Mouse (Mus musculus): ENCODE measurements around the gene Tnrc18.
A peak's percentile ranks its signal among the peaks of the same experiment; 100 is the strongest.

Gene Tnrc18

DNA sequence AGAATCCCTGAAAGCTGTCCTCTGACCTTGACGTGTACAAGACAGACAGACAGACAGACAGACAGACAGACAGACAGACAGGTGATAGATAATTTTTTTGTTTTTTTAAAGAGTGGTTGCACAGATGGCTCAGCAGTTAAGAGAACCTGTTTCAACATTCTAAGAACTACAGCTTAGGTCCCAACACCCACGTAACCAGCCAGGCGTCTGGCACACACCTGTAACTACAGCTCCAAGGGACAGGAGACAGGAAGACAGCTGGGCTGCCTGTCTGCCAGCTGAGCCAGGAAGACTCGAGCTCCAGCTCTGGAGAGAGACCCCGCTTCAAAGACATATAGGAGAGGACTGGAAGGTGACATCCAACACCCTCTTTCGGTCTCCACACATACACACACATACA lies 38.6 kb downstream of the Tnrc18 start:
- DNase-seq (ENCODE audit: low read depth, low spot score), result no peak

DNA sequence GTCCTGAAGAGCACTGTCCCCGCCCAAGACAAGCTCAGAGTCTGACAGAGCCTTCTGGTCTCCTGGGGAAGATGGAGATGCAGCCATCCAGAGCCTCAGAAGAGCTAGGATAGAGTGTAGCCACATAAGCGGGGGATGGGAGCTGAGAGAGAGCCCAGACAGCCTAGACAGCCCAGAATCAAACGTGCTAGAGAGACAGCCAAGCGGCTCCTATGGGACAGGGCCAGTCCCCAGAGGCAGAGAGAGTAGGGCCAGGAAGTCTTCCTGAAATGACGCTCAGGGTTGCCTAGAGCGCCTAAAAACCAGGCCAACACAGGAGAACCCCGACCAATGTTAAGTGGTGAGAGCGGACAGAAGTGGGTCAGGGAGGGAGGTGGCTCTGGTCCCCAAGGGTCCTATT lies 39.3 kb downstream of the Tnrc18 start:
- no peak for DNase-seq (ENCODE audit: low read depth, low spot score)

DNA sequence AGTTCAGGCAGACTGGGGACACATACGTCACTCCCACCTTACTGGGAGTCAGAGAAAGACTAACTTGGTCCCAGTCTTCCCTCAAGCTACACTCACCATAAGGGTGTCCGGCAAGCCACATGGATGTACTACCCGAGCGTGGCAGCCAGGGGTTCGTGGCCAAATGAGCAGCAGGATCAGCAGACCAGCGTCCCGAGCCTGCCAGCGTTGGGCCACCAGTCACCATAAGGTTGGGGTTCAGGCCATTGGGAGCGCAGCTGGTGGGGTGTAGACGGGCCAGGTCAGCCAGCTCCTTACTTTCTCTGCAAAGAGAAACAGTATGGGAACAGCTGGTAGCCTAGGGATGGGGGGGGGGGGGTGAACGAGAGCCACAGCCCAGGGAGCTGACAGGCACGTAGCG lies 41.4 kb downstream of the Tnrc18 start:
- DNase-seq (ENCODE audit: low read depth, low spot score), result no peak

DNA sequence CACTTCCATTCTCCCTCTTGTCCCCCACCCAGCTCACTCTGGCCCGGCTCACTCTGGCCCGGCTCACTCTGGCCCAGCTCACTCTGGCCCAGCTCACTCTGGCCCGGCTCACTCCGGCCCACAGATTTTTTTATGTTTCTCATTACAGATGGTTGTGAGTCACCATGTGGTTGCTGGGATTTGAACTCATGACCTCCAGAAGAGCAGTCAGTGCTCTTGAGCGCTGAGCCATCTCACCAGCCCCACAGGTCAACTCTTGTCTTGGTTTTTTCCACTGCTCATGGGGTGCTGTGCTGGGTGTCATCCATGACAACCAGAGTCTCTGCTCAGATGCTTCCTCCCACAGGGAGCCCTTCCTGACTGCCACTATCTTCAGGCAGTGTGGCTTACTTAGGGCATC lies 42.7 kb downstream of the Tnrc18 start:
- no peak for DNase-seq (ENCODE audit: low read depth, low spot score)

DNA sequence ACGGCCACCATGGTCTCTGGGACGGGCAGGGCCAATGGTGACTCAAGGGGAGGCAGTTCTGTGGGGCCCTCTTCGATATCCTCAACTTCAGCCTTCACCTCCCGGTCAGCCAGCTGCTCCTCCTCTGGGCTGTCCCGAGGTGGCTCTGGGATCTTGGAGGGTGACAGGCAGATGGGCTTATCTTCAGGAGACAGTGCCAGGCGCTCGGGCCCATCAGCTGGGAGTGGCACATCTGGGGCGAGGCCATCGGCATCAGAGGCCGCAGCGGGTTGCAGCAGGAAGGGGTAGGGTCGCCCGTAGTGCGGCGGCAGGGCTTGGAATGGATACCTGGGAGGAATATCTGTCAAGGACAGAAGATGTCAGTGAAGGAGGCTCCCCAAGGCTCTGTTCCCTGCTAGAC lies 45.5 kb downstream of the Tnrc18 start:
- DNase-seq (ENCODE audit: low read depth, low spot score), result no peak

DNA sequence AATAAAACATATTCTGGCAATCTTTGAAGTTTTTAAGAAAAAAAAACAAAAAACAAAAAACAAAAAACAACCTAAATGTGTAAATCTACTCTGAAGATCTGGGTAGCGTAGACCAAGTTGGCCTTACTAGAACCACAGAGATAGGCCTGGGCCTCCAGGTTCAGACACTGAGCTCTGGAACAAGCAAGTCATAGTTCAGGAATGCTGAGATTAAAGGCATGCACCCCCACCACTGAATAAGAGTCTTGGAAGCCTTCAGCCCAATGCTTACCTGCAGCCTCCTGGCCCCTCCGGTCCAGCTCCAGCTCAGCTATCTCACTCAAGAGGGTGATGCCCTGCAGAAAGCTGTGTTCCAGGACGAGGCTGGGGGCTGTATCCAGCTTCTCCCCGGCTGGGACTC lies 46.4 kb downstream of the Tnrc18 start:
- no peak for DNase-seq (ENCODE audit: low read depth, low spot score)

DNA sequence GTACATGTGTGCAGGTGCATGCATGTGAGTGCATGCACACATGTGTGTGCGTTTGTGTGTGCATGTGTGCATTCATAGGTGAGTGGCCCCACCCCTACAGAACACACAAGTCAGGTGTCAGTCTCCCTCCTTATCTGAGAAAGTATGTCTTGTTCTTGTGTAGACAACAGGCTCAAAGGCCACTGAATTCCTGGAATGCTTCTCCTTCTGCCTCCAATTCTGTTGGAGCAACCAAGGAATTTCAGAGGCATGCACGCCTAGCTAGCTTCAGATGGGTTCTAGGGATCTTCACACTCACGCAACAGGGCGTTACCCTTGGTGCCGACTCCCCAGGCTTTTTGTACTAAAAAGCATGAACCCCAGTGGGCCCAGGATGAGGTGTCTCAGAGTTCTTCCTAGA lies 47.8 kb downstream of the Tnrc18 start:
- no peak for DNase-seq (ENCODE audit: low read depth, low spot score)

DNA sequence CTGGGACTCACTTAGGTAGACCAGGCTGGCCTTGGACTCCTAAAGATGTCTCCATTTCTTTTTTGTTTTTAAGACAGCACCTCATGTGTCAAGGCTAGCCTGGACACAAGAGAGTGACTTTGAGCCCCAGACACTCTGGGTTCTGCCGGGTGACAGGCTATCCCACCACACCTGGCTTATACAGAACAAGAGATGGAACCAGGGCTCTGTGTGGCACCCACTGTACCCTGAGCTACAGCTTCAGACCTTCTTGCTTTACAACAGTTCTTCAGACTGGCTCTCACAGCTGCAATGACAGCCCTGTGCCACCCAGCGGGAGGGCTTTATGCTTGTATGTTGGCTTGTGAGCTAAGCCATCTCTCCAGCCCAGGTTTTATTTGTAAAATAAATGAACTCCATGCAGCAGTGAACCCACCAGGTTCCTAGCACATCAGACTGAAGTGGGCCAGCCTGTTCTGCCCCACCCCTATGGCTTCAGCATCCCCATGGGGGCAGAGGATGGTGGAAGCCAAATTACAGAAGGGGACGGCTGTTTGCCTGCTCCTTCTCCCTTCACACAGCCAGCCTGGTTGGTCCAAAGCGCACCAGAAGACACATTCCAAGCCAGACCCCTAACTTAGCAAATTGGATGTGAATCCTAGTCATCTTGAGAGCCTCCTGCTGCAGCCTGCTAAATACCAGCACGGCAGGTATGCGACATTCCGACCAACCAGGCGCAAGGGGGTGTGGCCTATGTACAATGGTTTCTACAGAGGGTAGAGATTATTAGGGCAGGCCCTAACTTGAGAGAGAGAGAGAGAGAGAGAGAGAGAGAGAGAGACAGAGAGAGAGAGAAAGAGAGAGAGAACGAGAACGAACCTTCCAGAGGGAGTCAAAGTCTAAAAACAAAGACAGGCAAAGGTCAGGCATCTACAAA lies 48.9 kb downstream of the Tnrc18 start:
- no peak for DNase-seq (ENCODE audit: low read depth, low spot score)

DNA sequence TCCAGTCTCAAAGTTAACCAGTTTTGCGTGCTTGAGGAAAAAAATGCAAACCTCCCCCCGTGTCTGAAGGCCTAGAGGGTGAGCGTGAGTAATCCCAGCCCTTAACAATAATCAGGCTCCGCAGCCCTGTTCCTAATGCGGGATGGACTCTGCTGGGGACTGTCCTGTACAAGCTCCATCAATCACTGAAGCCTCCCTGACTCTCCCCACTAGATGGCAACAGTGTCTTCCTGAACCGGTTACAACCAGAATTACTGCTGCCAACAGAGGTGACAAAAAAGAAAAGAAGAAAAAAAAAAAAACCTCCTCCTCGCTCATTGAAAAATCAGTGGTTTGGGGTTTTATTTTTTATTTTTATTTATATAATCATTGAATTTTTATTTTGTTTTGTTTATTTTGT lies 49.5 kb downstream of the Tnrc18 start:
- DNase-seq (ENCODE audit: low read depth, low spot score), result peak; percentile 59

DNA sequence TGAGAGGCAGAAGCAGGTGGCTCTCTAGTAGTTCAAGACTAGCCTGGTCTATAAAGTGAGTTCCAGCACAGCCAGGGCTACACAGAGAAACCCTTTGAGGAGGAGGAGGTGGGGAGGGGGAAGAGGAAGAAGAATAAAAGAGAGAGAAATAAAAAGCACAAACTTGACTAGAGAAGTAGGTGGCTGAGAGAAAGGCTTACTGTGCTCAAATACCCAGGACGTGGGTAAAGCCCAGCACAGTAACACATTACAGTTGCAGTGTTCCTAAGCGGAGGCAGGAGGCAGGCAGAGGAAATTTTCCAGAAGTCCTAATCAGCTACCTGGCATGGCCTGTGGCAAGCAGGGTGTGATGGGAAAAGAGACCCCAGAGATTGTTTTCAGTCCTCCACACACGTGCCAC lies 50.8 kb downstream of the Tnrc18 start:
- DNase-seq (ENCODE audit: low read depth, low spot score), result no peak

DNA sequence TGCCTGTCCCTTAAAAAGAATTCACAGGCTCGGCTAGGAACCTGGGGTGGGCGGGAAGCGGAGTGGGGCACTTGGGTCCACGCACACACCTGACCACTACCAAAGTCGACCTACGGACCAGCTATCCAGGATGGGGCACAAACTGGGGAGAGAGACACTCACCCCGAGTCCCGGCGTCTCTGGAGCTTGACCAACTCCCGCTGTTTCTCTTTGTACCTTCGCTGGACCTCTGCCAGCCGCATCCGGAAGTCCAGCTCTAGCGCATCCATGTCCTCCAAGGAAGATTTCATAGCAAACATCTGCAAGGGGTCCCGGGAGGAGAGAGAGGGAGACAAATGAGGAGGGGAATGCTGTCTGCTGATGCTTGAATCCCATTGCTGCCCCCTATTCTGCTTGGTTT lies 52.6 kb downstream of the Tnrc18 start:
- DNase-seq (ENCODE audit: low read depth, low spot score), result no peak

DNA sequence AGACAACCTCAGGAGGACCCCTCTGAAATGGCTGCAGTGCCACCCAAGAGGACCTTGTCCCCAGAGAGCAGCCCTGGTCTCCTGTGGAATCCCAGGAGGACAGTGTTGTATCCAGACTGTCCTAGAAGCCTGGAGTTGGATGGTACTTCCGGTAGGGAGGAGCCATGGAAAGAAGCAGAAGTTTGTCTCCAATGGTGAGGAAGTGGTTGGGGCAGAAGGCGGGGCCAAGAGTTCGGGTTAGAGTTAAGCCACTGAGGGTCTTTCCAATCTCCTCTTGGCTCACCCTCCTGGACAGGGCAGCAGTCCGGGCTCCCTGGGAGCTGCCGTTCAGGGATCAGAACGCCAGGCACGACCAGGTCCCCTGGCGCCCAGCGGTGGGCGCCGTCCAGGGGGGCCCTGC lies 53.2 kb downstream of the Tnrc18 start:
- DNase-seq (ENCODE audit: low read depth, low spot score), result no peak

DNA sequence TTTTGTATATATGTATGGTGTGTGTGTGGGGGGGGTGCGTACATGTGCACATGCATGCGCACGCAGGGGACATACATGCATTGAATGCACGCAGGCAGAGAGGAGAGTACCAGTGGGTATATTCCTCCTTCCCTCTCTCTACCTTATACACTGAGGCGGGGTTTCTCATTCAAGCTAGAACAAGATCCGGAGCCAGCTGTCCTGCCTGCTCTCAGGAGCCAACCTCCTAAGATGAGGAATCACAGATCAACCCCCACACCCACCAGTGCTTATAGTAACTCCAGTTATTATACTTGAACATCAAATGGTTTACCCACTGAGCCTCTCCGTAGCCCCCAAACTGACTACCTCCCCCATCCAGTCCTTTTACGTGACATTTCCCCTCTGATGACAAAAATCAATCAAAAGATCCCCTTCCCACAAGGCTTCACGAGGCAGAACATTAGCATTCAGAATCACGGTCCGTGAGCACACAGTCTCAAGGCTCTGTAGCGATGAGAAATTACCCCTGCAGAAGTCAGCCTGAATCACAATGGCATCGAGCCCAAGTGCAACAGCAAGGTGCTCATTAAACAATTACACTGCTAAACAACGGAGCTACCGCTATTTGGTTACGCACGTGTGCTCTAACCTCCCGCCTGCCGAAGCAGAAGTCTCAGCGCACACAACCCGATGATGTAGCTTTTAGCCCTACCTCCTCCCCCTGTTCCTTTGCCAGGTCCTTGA lies 55.2 kb downstream of the Tnrc18 start:
- DNase-seq (ENCODE audit: low read depth, low spot score), result no peak

DNA sequence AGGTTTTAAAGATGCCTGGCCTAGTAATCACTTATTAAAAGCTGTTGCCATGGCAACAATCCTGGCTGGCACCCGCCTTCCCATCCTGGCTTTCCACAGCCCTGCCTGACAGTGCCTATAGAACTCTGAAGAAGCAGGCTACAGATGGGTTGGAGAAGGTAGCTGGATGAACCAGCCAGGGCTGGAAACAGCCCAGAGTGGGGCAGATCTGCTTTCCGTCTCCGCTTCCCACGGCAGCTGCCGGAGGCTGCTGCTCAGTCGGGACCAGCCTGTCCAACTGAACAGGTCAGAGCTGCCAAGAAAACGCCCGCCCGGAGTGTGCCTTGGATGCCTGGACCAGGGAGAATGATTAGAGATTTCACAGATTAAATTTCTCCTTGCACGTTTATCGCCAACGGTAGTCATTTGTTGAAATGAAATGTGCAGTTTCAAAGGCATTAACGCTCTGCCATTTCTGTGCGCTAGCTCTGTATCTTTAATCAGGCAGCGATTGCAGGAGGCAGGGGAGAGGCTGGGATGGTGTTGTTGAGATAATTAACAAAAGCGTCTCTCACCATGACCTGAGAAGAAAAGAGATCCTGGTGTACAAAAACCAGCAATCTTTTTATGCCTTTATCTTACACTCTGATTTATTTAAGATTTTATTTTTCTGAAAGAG lies 56.0 kb downstream of the Tnrc18 start:
- DNase-seq (ENCODE audit: low read depth, low spot score), result no peak

DNA sequence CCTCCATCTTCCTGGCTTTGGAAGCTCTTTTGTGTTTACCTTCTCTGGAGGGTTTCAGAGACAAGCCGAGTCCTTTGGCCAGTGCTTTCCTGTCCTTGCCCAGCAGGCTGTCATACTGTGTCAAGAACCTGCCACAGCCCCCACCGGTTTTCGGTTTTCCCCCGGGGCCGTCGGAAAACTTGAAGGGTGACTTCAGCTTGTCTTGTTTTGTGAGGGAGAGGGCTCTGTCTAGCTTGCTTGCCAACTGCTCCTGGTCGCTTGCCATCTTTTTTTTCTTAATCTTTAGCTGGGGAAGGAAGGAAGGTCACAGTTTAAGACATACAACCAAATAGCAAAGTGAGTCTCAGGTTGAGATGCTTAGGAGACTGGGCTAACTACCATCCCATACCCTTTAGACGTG lies 57.7 kb downstream of the Tnrc18 start:
- DNase-seq (ENCODE audit: low read depth, low spot score), result no peak

DNA sequence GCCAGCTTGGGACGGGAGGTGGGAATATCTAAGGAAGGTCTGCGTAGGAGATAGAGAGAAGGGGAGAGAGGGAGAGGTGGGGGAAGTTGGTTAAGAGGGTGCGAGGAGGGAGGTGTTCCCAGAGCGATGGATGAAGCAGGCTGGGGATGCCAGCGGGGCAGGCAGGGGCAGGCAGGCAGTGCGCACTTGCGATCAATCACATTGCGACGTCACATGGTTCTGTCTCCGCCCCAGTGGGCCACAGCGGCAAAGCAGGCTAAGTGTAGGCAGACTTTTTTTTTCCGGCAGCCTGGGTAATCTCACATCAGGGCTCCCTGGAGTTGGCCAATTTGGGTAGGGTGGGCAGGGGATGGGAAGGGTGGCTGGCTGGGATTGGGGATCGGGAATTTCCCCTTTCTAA lies 65.2 kb downstream of the Tnrc18 start:
- DNase-seq (ENCODE audit: low read depth, low spot score), result no peak

DNA sequence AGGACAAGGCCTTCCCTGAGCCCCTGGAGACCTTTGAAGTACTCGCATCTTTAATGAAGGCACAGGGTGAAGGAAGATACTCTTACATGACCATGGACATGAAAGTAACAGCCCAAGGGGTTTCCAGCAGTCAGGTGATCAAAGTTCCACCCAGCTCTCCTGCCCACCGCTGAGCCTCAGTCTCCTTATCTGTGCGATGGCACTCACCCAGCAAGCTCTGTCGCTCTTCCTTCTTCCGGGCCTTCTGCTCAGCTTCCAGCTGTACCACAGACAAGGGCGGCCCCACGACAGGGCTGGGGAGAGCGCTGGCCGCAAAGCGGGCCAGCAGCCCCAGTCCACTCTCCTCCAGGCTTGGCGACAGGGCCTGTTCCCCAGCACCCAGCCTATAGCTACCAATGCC lies 67.3 kb downstream of the Tnrc18 start:
- DNase-seq (ENCODE audit: low read depth, low spot score), result no peak

DNA sequence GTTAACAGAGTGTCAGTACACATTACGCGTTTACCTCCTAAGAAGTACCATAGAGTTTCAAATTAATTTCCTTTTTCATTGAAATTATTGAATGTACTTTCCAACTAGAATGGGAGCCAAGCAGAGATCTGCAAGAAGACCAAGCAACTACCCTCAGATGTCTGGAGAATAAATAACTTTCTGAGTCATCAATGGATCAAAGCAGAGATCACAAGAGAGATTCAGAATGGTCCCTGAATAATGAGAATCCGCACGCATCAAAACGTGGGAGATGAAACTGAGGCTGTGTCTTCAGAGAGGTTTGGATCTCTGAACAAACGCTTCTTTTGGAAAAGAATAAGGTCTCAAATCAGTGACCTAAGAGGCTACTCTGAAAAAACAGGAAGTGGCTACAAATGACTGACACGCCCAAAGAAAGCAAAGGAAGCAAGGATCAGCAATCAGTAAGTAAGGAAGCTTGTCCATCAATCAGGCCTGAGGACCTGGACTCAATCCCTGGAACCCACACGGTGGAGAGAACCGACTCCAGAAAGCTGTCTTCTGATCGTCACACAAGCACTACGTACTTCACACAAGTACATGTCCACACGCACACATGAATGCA lies 70.3 kb downstream of the Tnrc18 start:
- no peak for DNase-seq (ENCODE audit: low read depth, low spot score)

DNA sequence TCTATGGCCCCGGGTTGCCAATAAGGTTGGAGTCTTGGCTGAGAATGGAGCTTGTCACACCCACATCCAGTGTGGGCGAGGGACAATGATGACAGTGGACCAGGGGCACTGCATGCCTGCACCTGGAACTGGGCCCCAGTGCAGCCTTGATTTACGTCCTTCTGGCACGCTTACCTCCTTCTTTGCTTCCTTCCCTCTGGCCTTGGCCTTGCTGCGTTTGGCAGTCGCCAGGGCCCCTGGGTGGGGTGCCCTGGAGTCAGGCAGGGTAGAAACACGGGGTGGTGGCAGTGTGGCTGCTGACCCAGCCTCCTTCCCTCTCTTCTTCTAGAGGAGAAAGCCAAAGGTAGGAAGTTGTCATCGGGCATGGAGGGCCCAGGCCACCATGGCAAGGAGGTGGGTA lies 77.5 kb downstream of the Tnrc18 start:
- no peak for DNase-seq (ENCODE audit: low read depth, low spot score)

DNA sequence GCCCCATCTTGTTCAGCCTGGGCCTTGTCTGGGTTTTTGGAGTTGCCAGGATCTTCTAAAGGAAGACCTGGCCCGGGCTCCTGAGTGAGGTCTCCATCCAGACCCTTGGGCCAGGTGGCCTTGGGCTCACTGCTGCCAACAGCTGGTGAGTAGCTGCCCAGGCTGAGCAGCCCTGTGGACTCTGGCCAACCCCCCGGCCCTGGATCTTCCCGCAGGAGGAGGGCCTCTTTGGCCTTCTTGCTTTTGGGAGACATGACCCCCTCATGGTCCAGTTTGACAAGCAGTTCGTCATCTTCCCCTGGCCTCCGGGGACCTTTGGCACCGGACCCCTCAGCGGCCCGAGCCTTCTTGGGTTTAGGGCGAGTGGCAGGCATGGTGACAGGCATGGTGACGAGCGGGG lies 85.5 kb downstream of the Tnrc18 start:
- DNase-seq (ENCODE audit: low read depth, low spot score), result no peak

DNA sequence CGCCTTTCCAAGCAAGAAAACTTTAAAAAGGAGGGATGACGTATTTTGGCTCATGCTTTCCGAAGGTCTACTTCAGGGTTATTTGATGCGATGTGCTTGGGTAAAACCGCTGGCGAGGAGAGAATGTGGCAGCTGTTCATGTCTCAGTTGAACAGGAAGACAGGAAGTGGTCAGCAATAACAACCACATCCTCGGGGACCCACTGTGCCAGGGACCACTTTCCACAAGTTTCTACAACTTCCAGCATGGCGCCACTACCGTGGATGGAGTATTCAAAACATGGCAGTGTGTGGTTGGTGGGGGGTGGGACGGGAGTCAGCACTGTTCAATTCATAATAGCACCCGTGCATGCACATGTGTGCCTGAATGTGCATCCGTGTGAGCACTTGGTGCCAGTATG lies 87.2 kb downstream of the Tnrc18 start:
- no peak for DNase-seq (ENCODE audit: low read depth, low spot score)

DNA sequence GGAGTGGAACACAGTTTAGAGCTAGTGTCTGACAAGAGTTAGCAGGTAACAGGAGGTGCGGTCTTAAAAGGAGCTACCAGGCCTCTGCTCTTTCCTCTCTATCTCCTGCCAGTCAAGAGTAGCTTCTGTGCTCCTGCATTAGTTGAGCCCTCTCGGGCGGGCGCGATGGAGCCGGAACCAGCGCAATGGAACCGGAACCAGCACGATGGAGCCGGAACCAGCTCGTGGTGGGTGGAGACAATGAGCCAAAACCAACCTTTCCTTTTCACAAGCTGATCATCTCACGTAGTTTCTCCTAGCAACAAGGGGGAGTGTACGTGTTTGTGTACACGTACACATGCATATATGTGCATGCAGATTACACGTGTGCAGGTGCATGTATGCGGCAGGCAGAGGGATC lies 89.2 kb downstream of the Tnrc18 start:
- no peak for DNase-seq (ENCODE audit: low read depth, low spot score)
